Mouse (Mus musculus) cerebellum, postnatal 4 days (tissue): ENCODE data around the gene Tcte2.
"Not testable (repeated sequence)": the region's sequence is repeated elsewhere in the genome, so short reads cannot be mapped to it uniquely, and the experiment has no call there.

Experiments used
- DNase-seq, 2 experiments: peaks; one replicate each; pipeline ENCODE4 v3.0.0; 2022; ENCODE audit warnings: low spot score in 2 of 2, mixed read lengths in 1 of 2

Tcte2 gene

GRCm38 (mm10) chr17:13761179-13761913, at the start of gene Tcte2:
Gene Tcte2, minus strand, starts transcription at chr17:13761825.
- peak in 1 of 2 experiments; percentile 32 for DNase-seq

DNA sequence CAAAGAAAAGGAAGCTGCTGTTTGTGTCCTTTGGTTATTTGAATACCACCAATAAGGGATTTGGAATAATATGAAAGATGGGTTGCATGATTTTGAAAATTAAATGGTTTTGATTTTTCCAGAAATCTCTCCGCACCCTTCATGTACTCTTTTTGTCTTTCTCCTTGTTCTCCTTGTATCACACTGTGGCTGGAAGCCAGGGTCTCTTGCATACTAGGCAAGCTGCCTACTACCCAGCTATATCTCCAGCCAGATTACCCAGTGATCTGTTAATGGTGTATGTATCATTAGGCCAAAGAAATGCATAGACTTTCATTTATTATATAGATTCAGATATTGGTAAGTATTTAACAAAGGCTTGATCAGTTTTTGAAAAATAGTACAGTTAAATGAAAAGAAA, 44.4 kb upstream of the Tcte2 start:
- DNase-seq = no peak

- DNase-seq = no peak
Measured at GRCm38 (mm10) chr17:13802836-13803408, 41.3 kb upstream of the Tcte2 start.

DNA sequence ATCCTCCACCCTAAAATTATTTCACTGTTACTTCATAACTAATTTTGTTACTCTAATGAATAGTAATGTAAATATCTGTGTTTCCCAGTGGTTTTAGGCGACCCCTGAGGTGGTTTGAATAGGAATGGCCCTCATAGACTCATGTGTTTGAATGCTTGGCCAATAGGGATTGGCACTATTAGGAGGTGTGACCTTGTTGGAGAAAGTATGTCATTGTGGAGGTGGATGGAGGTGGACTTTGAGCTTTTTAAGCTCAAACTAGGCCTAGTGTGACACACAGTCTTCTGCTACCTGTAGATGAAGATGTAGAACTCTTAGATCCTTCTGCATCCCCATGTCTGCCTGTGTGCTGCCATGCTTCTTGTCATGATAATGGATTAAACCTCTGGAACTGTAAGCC, 36.1 kb upstream of the Tcte2 start:
- no peak for DNase-seq

- DNase-seq = not testable (repeated sequence)
Measured at GRCm38 (mm10) chr17:13790033-13790432, 28.4 kb upstream of the Tcte2 start.

DNA sequence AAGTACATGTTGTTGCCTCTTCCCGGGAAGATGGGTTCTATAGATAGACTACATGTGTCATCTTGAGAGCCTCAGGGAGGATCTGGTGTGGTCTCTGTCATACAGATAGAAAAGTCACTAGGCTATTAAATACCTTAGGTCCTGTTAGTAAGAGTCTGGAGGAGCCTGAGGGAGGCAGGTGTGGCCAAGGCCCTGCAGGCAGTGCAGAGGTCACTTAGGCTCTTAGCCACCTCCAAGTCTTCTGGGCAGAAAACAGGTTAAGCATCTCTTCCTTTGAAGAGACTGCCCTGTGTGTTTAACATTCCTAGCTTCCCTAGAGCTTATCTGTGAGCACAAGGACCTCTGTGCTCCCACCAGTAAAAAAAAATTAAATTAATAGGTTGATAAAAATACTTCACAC, 21.8 kb upstream of the Tcte2 start:
- no peak for DNase-seq

- DNase-seq = no peak
Measured at GRCm38 (mm10) chr17:13781948-13782347, 20.3 kb upstream of the Tcte2 start.

DNA sequence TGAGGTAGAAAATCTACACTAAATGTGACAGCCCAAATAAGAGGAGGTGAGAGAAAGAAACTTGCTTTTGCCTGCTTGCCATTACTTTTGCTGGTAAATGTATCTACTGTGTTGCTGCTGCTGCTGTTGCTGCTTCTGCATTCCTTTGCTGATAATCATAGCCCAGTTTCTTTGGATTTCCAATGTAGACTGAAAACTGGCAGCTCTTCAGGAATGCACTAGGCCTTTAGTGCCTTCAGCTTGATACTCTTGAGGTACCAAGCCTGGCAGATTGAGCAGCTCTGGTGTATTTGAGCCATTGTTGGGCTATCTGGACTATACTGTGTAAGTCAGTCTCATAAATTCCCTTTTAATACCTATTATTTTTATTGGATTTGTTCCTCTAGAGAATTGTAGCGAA, 17.2 kb upstream of the Tcte2 start:
- no peak for DNase-seq

DNA sequence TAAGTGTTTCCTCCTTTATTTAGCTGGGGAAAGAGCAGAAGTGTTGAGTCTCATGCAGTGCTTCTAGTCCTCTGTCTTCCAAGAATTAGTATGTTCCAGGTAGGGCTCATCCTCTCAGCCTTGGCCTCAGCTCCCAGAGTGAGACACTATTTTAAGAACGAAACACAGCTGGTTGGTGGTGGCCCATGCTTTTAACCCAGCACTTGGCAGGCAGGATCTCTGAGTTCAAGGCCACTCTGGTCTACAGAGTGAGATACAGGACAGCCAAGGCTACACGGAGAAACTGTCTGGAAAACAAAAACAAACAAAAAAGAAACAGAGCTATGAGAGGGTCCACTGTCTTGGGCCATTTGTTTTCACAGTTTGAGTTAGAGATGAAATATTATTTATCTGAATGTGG, 16.1 kb upstream of the Tcte2 start:
- no peak for DNase-seq

GRCm38 (mm10) chr17:13769256-13769655, 7.6 kb upstream of the Tcte2 start:
- DNase-seq = peak in 1 of 2 experiments; percentile 24

DNA sequence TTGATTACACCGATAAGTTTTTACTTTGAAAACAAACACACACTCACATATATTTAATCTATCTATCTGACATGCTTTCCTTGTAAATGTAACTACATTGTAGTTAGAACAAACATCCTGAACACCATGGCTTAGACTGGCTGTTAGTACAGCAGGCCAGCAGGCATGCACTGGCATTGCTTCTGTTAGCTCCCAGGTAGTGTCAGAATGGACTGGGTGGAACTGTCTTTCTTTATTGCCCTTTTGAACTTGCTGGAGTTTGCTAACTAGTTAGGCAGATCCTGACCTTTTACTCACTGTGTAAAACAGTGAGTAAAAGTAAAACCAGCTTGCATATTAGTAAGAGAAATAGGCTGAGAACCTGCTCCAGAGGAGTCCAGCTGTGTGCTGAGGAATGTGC, 6.9 kb upstream of the Tcte2 start:
- no peak for DNase-seq

DNA sequence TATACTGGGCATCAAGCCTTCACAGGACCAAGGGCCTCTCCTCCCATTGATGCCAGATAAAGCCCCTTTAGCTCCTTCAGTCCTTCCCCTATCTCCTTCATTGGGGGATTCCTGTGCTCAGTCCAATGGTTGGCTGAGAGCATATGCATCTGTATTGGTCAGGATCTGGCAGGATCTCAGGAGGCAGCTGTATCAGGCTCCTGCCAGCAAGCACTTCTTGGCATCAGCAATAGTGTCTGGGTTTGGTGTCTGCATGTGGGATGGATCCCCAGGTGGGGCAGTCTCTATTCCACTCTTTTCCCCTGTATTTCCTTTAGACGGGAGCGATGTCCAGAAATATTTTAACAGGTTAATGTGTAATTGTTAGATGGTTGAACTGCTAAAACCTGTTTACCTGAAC, 3.3 kb upstream of the Tcte2 start:
- DNase-seq = not testable (repeated sequence)

- DNase-seq = no peak
Measured at GRCm38 (mm10) chr17:13763819-13764218, 2.2 kb upstream of the Tcte2 start.

DNA sequence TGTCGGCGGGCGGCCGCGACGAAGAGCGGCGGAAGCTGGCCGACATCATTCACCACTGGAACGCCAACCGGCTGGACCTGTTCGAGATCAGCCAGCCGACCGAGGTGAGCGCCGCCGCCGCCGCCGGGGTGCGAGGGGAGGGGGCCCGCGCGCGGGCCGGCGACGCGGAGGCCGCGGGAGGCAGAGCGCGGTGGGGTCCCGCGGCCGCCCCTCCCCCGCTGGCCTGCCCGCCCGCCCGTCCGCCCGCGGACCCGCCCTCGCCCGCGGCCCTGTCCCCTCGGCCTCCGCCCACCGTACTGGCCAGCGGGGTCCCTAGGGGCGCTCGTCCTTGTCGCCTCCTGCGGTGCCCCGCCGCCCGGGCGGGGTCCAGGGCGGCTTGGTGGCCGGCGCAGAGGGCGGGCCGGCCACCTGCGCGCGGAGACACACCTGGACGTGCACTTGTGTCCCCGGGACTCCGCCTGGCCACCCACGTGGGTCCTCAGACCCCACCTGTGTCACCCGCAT, 898 bp downstream of the Tcte2 start:
- DNase-seq = peak in 1 of 2 experiments; percentile 51

DNA sequence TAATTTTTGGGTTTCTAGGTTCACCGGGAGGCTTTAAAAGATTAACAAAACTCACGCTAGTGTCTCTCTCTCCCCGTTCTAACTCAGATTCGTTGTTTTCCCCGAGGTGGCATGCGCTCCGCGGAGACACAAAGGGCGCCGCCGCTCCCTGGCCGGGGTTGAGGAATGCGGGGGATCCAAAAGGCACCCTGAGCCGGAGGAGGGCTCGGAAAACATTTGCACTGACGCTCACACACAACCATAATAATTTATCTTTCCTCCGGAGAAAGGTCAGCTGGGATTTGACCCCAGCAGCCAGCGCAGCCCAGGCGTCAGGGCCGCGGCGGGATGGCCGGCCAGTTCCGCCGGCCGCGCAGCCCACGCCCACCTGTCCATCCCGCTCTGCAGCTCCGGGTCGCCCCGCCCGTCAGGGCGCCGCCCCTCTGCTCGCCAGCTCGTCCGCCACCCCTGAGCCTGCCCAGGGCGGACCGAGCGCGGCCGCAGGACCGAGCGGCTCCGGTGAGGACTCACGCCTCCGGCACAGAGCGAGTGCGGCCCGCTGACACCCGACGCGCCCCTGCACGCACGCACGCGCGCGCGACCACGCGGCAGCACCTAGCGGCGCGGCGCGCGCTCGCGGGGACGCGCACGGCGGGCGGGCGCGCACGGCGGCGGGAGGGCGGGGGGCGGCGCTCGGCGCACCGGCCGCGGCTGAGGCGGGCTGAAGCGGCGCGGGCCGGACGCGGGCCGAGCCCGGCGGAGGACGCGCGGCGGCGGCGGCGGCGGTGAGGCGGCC, 1.6 kb downstream of the Tcte2 start, which contains the start of gene Afdn:
TSS of gene Afdn (plus strand) at position 687 of the 775 bp plus-strand sequence.
- peak; percentile 58 to 85 for DNase-seq

DNA sequence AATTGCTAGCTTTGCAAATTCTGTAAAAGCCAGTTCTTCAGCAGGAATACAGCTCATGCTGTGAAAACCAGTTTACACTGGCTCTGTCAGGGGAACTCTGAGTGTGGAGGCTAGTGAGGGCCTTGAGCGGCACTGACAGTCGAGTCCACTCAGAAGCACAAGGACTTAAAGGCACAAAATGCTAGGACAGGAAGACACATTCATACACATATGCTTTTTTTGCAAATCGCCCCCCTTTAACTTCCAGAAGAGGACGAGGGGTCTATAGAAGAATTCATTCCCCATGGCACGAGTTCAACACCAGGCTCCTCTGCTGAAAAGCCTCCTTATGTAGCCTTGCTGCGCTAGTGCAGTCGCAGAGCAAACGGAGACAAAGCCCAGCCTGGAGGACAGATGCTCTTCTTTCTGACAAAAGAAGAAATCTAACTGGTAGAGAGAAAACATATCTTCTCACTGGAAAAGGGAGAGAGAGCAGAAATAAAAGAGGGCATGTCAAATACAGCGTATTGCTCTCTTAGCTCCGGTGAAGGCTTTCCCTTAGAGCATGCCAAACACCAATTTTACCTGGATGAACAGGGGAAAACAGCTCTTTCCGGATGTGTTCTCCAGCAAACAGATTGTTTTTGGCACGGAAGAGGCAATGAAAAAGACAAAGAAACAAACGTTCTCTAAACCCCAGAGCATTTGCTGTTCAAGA, 2.3 kb downstream of the Tcte2 start:
- peak in 1 of 2 experiments; percentile 37 for DNase-seq

- DNase-seq = no peak
Measured at GRCm38 (mm10) chr17:13758586-13758985, 3.0 kb downstream of the Tcte2 start.

DNA sequence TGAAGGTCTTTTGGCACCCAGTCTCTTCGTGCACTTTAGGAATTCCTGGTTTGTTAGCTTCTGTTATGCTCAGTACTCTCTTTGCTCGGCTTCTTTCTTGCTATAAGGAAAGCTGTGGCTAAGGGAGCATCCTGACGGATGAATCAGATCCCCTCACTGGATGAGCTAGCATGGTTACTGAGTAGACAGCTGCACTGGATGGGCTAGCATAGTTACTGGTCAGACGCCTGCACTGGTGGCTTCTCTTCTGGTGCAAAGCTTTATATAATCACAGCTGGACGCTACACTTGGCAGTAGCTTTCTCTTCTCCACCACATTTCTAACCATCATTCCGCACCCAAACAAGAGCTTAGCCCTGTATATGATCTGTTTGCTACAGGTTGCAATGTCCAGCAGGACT, 6.7 kb downstream of the Tcte2 start:
- DNase-seq = no peak

- no peak for DNase-seq
Measured at GRCm38 (mm10) chr17:13753918-13754317, 7.7 kb downstream of the Tcte2 start.

- peak in 1 of 2 experiments; percentile 15 for DNase-seq
Measured at GRCm38 (mm10) chr17:13749027-13749426, 12.6 kb downstream of the Tcte2 start.

- DNase-seq = no peak
Measured at GRCm38 (mm10) chr17:13747681-13748080, 13.9 kb downstream of the Tcte2 start.

GRCm38 (mm10) chr17:13746330-13746729, 15.3 kb downstream of the Tcte2 start:
- peak in 1 of 2 experiments; percentile 16 for DNase-seq
